In the genomic region with DNA sequence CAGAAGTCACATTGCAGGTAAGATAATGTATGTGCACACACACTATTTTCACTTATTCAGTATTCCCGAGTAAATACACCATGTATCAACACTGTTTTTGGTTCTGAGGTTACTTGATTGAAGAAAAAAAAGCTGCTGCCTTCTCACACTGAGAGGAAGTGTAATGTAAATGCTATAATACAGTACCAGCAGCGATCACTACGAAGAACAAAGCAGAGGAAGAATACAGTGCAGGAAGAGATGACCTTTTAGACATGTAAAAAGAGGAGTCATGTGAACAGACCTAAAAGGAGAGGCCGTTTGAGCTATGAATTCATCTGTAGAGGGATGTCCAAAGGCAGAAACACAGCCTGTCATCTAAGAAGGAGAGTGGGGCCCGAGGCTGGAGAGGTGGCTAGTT, we compare ENCODE assay signal across 15 mouse cellular contexts. TPM values are rescaled to one million over a fixed set of nuclear protein-coding genes. Genes with fewer than 3 reads are reported as not detected.
DNase-seq lines count a peak whose midpoint lies in the region; ATAC-seq lines count a peak whose summit lies in the region.
"Had no signal": no experiment of that assay in that cellular context is flagged by ENCODE, and none has a peak within 500 bp of the region (broad histone marks: within the 10 kb centered on the region; RNA-seq: fewer than 3 reads in every experiment).

No protein-coding gene starts in this region.

- no peaks in the 10 kb centered on the region for H3K9me3 ChIP-seq in hindbrain, embryonic 14.5 days (ENCODE audit: control insufficient read depth, low read length)
- H3K9me3 ChIP-seq in hindbrain, embryonic 12.5 days (replicated peaks): no peaks in the 10 kb centered on the region
- H3K9me3 ChIP-seq in neural tube, embryonic 13.5 days: no peaks in the 10 kb centered on the region
- H3K9me3 ChIP-seq: embryonic facial prominence, embryonic 12.5 days; forebrain, embryonic 15.5 days; heart, embryonic 12.5 days had no signal

- H3K36me3 ChIP-seq in hindbrain, embryonic 14.5 days (replicated peaks; ENCODE audit: control insufficient read depth, insufficient read depth): peaks cover 5% of the 10 kb centered on the region; the same call in 1 of the 2 replicates
- no peaks in the 10 kb centered on the region for H3K36me3 ChIP-seq in hindbrain, embryonic 12.5 days
- peaks cover 2% of the 10 kb centered on the region; the same call in 1 of the 2 replicates for H3K36me3 ChIP-seq in neural tube, embryonic 13.5 days
- H3K36me3 ChIP-seq: embryonic facial prominence, embryonic 12.5 days; forebrain, embryonic 15.5 days; heart, embryonic 12.5 days had no signal

- no peak for ATAC-seq in hindbrain, embryonic 14.5 days (ENCODE audit: low FRiP score)
- no peak for ATAC-seq in hindbrain, embryonic 12.5 days (ENCODE audit: low FRiP score)
- ATAC-seq in neural tube, embryonic 13.5 days (ENCODE audit: low read depth): no peak
- peak; percentile 61 for ATAC-seq in activated CD4-positive, CD25-positive, alpha-beta regulatory T cell, adult 4 months

- H3K4me3 ChIP-seq in hindbrain, embryonic 14.5 days (replicated peaks; ENCODE audit: low read length): no peak overlapping the region
- H3K4me3 ChIP-seq in hindbrain, embryonic 12.5 days: no peak overlapping the region
- H3K4me3 ChIP-seq in neural tube, embryonic 13.5 days: no peak overlapping the region
- H3K4me3 ChIP-seq: embryonic facial prominence, embryonic 12.5 days; forebrain, embryonic 15.5 days; heart, embryonic 12.5 days had no signal

- no peak for DNase-seq in hindbrain, embryonic 14.5 days (ENCODE audit: low spot score)
- DNase-seq in neural tube, embryonic 10.5 days (ENCODE audit: extremely low spot score, low spot score): no peak
- no peak for DNase-seq in thymus, postnatal 10 days (ENCODE audit: low spot score in 2 of 2)
- DNase-seq in spleen, postnatal 14 days (ENCODE audit: low spot score in 2 of 2): no peak
- DNase-seq: adrenal gland, adult 2 months; adrenal gland, postnatal 25 days; cerebellum, postnatal 14 days; gastrocnemius, postnatal 14 days; kidney, adult 2 months had no signal

- peaks cover 6% of the 10 kb centered on the region; the same call in 1 of the 2 replicates for H3K4me1 ChIP-seq in hindbrain, embryonic 14.5 days (replicated peaks; ENCODE audit: control insufficient read depth, insufficient read depth, low read length)
- H3K4me1 ChIP-seq in hindbrain, embryonic 12.5 days: peaks cover 6% of the 10 kb centered on the region
- H3K4me1 ChIP-seq in neural tube, embryonic 13.5 days (replicated peaks): peaks cover 20% of the 10 kb centered on the region
- H3K4me1 ChIP-seq: embryonic facial prominence, embryonic 12.5 days had no signal

- H3K9ac ChIP-seq in hindbrain, embryonic 14.5 days: no peak overlapping the region
- no peak overlapping the region for H3K9ac ChIP-seq in hindbrain, embryonic 12.5 days
- H3K9ac ChIP-seq in neural tube, embryonic 13.5 days: no peak overlapping the region
- H3K9ac ChIP-seq: embryonic facial prominence, embryonic 12.5 days; forebrain, embryonic 15.5 days; heart, embryonic 12.5 days had no signal

- H3K27ac ChIP-seq in hindbrain, embryonic 14.5 days: peak overlapping the region; percentile 71; the same call in 1 of the 2 replicates
- H3K27ac ChIP-seq in hindbrain, embryonic 12.5 days: no peak overlapping the region
- peak overlapping the region; percentile 69 for H3K27ac ChIP-seq in neural tube, embryonic 13.5 days (replicated peaks)
- H3K27ac ChIP-seq: embryonic facial prominence, embryonic 12.5 days had no signal

- H3K27me3 ChIP-seq in hindbrain, embryonic 14.5 days (ENCODE audit: control insufficient read depth, insufficient read depth, low read length): no peaks in the 10 kb centered on the region
- no peaks in the 10 kb centered on the region for H3K27me3 ChIP-seq in hindbrain, embryonic 12.5 days
- H3K27me3 ChIP-seq in neural tube, embryonic 13.5 days: no peaks in the 10 kb centered on the region
- H3K27me3 ChIP-seq: embryonic facial prominence, embryonic 12.5 days; forebrain, embryonic 15.5 days; heart, embryonic 12.5 days had no signal

- 83% methylated on average over 5 of the region's 5 CpGs for WGBS in hindbrain, embryonic 14.5 days
- WGBS in hindbrain, embryonic 12.5 days: 83% methylated on average over 5 of the region's 5 CpGs
- WGBS in neural tube, embryonic 13.5 days: 81% methylated on average over 5 of the region's 5 CpGs

- no peak overlapping the region for H3K4me2 ChIP-seq in hindbrain, embryonic 14.5 days (replicated peaks)
- H3K4me2 ChIP-seq in hindbrain, embryonic 12.5 days (replicated peaks): no peak overlapping the region
- H3K4me2 ChIP-seq in neural tube, embryonic 13.5 days: no peak overlapping the region
- H3K4me2 ChIP-seq: embryonic facial prominence, embryonic 12.5 days; forebrain, embryonic 15.5 days; heart, embryonic 12.5 days had no signal

RNA-seq across cellular contexts. Expression of gene Ttc17, which starts 9.0 kb away (rescaled TPM):
- polyA plus RNA-seq in hindbrain, embryonic 14.5 days (2014; fragmentation: Nextera tagmentation; extraction: Ambion mirVana): 25.1 and 27.9 TPM in 2 replicates
- 18.3 and 20.1 TPM in 2 replicates for polyA plus RNA-seq in hindbrain, embryonic 12.5 days (2016; fragmentation: Nextera tagmentation; extraction: Ambion mirVana)
- 20.7 and 21.1 TPM in 2 replicates for polyA plus RNA-seq in neural tube, embryonic 13.5 days (2015; fragmentation: Nextera tagmentation; extraction: Ambion mirVana)
- polyA plus RNA-seq in activated CD4-positive, CD25-positive, alpha-beta regulatory T cell, adult 4 months (2017; shearing (Covaris generic)): 10 to 100 TPM; 34.9 to 36.7 TPM

RNA-seq across cellular contexts. Expression of gene Api5, which starts 40.5 kb away (rescaled TPM):
- 118 and 129 TPM in 2 replicates for polyA plus RNA-seq in hindbrain, embryonic 14.5 days (2014; fragmentation: Nextera tagmentation; extraction: Ambion mirVana)
- 171 and 173 TPM in 2 replicates for polyA plus RNA-seq in hindbrain, embryonic 12.5 days (2016; fragmentation: Nextera tagmentation; extraction: Ambion mirVana)
- polyA plus RNA-seq in neural tube, embryonic 13.5 days (2015; fragmentation: Nextera tagmentation; extraction: Ambion mirVana): 116 and 134 TPM in 2 replicates
- polyA plus RNA-seq in activated CD4-positive, CD25-positive, alpha-beta regulatory T cell, adult 4 months (2017; shearing (Covaris generic)): 100 to 1,000 TPM; 104 to 109 TPM
